Mouse (Mus musculus) adrenal gland, adult 2 months (tissue): Measurements from ENCODE around the gene March10. TPM values are rescaled to one million over a fixed set of nuclear protein-coding genes. Genes with fewer than 3 reads are reported as not detected.

Experiments
- DNase-seq: peaks from one replicate; pipeline ENCODE4 v3.0.0; 2021
- polyA plus RNA-seq: library from polyadenylated mRNA; depleted of rRNA; stranded (reverse); fragments of >200 nt; gene quantifications from 2 replicates; pipeline ENCODE4 v1.2.3, GENCODE M21; 2012
- total RNA-seq, 2 experiments: library from RNA; stranded (reverse); gene quantifications; 2 replicates each; pipeline ENCODE4 v1.2.3; 2021

The March10 gene
- total and polyA plus RNA-seq, 3 experiments: not detected

GRCm38 (mm10) chr11:105466756-105467155 lies 10.2 kb upstream of the March10 start:
- DNase-seq: no peak

DNA sequence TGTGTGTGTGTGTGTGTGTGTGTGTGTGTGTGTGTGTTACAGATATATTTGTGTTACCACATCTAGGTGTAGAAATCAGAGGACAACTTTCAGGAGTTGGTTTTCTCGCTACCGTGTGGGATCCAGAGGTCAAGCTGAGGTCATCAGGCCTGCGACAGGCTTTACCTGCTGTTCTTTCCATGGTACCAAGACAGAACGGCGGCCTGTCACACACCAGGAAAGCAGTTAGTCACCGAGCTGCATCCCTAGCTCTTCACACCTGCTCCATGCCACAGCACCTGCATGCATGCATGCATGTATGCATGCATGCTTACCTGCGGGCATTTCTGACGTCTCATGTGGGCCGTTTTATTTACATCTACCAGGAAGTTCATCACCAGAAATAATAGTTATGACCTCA lies 9.0 kb upstream of the March10 start:
- no peak for DNase-seq

GRCm38 (mm10) chr11:105464430-105464967 lies 8.0 kb upstream of the March10 start:
- no peak for DNase-seq

DNA sequence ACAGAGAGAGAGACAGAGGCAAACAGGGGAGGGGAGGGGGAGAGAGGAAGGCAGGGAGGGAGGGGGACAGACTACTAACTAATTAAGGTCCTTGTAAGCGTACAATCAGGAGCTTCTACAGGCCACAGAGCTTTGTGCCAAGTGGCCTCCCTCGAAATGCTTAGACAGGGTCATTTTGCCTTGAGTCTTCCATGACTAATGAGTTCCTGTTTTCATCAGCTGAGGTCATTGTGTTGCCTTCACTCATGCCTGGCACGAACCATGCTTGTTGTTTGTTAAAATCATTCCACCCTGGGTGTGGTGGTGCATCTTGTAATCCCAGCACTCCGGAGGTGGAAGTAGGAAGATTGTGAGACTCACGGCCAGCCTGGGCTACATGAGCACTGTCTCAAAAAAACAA lies 3.4 kb upstream of the March10 start:
- peak; percentile 75 for DNase-seq

DNA sequence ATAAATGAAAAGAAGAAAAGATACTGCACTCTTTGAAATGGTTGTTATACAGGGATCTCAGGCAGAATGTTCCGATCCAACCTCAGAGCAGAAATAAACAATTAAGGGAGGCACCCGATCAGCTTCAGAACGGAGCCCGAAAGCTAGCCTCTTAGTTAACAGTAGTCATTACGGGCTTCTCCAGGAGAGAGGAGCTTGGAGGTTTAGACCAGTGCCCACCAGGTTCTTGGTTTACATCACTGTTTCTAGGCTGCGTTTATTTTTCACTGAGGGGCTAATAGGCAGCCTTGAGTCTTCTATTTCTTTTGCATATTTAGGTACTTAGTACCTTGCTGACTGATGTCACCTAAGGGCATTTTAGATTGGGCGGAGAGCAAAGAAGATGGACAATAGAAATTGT lies 506 bp upstream of the March10 start:
- no peak for DNase-seq

DNA sequence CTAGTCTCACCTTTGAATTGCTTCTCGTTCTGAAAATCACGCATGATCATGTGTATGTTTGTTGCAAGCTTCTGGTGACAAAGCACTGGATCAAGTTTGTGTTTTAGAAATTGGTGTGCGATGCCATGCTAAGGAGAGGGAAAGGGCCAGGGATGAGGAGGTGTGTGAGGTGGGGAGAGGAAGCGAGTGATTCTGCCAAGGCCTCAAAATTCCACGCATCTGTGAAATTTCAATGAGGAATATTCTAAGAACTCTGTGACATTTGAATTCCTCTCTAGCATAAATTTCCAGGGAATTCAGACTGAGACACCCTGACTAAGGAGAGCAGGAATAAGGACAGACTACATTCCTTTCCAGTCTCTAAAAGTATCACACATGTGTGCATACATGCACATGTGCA lies 1.4 kb downstream of the March10 start:
- no peak for DNase-seq

GRCm38 (mm10) chr11:105453084-105453483 lies 3.5 kb downstream of the March10 start:
- no peak for DNase-seq

GRCm38 (mm10) chr11:105452504-105452903 lies 4.0 kb downstream of the March10 start:
- no peak for DNase-seq

GRCm38 (mm10) chr11:105451553-105452135 lies 4.9 kb downstream of the March10 start:
- DNase-seq: no peak

- DNase-seq: no peak
Measured at GRCm38 (mm10) chr11:105449581-105450315, 6.8 kb downstream of the March10 start.

DNA sequence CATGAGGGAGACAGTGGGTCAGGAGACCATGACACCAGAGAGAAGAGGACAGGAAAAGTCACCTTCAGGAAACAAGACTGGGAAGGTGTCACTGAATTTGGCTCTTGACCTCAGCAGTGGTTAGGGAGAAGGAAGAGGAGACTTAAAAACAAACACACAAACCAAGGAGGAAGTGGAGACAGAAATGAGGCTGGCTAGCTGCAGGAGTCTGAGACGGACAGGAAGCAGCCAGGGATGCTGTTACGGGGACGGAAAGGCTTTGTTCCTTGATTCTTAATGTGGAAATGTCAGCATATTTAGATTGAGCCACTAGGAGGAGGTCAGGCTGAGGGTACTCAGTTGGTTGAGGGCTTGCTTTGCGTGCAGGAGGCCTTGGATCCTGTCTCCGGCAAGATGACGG lies 8.9 kb downstream of the March10 start:
- no peak for DNase-seq

- no peak for DNase-seq
Measured at GRCm38 (mm10) chr11:105446221-105446620, 10.3 kb downstream of the March10 start.

DNA sequence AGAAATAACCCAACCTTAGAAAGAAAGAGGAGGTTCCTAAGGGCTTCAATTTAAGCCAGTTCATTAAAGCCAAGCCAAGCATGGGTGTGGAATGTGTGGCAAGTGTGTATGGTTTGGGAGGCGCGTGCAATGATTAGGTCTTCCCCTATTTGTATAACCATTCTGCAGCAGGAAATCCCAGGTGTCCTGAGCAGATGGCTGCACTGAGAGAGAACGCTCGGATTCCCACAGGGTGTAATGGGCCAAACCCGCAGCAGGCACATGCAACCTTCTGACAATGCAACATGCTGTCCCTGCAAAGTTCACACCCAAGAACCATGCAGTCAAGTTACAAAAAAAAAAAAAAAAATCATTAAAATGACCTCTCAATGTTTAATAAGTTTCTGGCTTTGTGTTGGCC lies 10.8 kb downstream of the March10 start:
- no peak for DNase-seq

DNA sequence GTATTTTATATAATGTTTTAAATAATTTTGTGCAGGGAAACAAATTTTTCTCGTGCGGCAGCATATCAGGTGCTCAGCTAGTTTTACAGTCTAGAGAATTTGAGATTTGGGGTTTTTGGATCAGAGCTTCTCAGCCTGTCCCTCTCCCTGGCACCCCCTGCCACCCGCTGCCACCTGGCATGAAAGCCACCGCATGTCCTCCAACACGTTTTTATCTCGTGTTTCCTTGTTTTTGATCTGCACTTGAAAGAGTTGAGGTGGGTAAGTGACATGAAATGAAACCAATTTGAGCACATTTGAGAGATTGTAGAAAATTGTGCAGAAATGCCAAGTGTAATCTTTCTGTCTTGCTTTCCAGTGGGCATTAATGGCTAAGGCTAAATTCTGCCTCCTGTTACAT lies 11.6 kb downstream of the March10 start:
- DNase-seq: no peak

DNA sequence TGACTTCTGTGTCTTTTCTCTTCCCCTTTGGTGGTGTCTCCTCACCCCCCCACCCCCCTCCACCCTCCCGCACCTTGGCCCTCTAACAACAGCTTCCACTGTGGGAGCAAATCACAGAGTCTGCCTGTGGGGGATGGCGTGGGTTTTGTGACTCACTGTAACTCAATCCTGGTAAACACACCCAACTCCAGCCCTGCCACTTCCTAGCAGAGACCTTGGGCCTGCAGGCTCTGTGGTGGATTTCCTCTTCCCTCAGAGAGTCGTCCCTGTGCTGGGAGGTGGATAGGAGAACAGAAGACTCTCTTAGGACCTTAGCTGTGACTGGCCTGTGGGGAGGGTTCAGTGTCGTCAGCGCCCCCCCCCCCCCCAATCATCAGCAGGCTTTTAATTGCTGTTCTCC lies 13.0 kb downstream of the March10 start:
- DNase-seq: no peak

GRCm38 (mm10) chr11:105439796-105440195 lies 16.7 kb downstream of the March10 start:
- peak; percentile 10 for DNase-seq

GRCm38 (mm10) chr11:105438907-105439306 lies 17.6 kb downstream of the March10 start:
- DNase-seq: no peak

- no peak for DNase-seq
Measured at GRCm38 (mm10) chr11:105426441-105426840, 30.1 kb downstream of the March10 start.

GRCm38 (mm10) chr11:105424643-105425042 lies 31.9 kb downstream of the March10 start:
- DNase-seq: no peak

DNA sequence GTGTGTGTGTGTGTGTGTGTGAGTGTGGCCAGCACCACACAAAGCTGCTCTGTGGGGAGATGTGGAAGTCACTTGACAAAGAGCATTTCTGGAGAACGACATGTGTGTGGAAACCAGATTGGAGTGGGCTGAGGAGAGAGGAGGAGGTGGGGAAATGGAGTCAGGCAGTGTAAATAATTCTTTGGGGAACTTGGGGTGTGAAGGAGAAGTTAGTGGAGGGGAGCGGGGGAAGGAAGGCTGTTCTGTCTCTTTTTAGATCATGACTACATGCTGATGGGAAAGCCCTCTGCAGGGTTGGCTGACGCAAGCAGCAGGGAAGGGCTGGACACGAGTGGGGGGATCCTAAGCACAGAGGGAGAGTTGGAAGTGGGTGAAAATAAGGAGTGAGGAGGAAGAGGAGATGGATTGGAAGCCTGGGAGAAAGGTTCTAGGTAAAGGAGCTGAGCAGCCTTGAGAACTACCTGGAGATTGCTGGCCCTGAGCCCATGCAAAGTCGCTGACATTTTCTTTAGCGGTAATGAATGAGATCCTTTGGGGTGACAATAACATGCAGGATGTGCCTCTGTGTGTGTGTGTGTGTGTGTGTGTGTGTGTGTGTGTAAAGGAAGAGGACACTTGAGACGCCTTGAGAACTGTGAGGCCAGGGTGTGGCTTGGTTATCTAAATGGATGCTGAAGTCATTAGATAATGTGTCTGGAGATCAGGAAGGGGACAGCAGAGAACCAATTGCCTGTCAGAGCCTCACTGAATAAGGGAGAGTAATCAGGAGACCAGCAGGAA lies 35.7 kb downstream of the March10 start:
- peak; percentile 40 for DNase-seq

DNA sequence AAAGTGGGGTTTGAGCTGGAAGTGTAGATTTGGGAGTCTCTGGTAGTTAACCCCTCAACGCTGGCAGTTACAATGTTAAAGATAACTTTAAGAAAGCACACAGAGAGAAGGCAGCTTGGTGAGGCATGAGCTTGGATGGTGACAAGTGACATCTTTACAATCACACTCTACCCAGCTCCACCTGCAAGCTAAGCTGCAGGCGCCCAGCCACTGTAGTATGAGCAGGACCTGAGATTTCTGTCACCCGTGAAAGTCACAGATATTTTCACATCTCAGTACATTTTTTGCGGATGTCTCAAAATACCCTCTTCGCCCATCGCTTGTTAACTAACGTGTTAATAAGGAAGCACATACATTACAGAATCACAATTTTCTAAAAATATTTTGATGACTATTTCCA lies 36.6 kb downstream of the March10 start:
- DNase-seq: no peak

DNA sequence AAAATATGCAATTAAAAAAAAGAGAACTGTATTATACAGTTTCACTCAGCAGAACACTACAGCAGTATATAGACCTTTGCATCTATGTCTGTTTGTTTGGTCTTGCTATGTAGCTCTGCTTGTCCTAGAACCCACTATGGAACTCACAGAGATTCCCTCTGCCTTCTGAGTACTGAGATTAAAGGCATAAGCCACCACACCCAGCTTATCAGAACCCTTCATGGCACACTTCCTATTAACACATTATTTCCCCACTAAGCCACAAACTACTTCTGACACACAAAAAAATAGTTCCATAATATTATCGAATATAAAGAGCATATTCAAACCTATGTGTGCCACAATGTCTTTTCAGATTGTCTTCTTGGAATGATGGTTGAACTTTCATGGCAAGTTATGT lies 42.5 kb downstream of the March10 start:
- no peak for DNase-seq

DNA sequence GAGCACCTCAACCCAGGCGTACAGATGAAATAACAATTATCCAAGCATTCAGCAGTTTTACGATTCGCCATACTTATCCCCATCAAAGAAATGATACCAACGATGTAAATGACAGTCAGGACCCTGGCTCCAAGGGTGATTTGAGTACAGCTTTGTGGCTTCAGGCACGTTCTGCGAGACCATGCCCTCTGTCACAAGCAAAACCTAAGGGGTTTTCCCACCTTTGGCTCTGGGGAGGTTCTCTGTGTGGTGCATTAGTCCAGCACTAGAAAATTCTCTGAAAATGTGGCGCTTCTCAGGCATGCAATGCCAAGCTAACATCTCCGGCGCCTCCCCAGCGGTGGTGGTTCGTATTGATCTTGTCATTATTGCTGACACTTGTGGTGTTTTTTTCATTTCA lies 47.1 kb downstream of the March10 start:
- DNase-seq: no peak
